Mouse (Mus musculus): ENCODE measurements at regions not wholly inside any gene's neighbourhood (a gene's known extent, or its start where the extent isn't known, plus 50 kb on each side); places are given as distances from the start of the nearest gene placed in this dataset.

GRCm38 (mm10) chr8:88972993-88973690 is 70.8 kb downstream of the Sall1 start:
- Histone ChIP-seq H3K27me3 (replicated peaks) (peaks cover 21% of the 10 kb centered on the region; the same call in 1 of the 2 replicates), H3K9ac (no peak overlapping the region), H3K9me3 (replicated peaks) (no peaks in the 10 kb centered on the region), H3K4me1 (replicated peaks) (0 out of 2 replicates have a peak, but pooled peaks cover 7% of the 10 kb centered on the region), H3K4me2 (no peak overlapping the region), H3K27ac (ENCODE audit: poor library complexity, severe bottlenecking) (no peak overlapping the region), H3K4me3 (no peak overlapping the region), H3K36me3 (no peaks in the 10 kb centered on the region)
- no peak for ATAC-seq (ENCODE audit: insufficient number of reproducible peaks, low FRiP score)
- WGBS = 64% methylated on average over 15 of the region's 15 CpGs

GRCm38 (mm10) chr8:88958843-88959242 is 85.1 kb downstream of the Sall1 start:
- Histone ChIP-seq H3K9ac (no peak overlapping the region), H3K4me3 (no peak overlapping the region), H3K27ac (ENCODE audit: poor library complexity, severe bottlenecking) (no peak overlapping the region), H3K4me2 (no peak overlapping the region), H3K9me3 (replicated peaks) (peaks cover 12% of the 10 kb centered on the region), H3K36me3 (no peaks in the 10 kb centered on the region), H3K4me1 (replicated peaks) (no peaks in the 10 kb centered on the region), H3K27me3 (replicated peaks) (no peaks in the 10 kb centered on the region)
- no peak for ATAC-seq (ENCODE audit: insufficient number of reproducible peaks, low FRiP score)

- ATAC-seq (ENCODE audit: insufficient number of reproducible peaks, low FRiP score) = no peak
- no peak overlapping the region for H3K9ac ChIP-seq
Observed at GRCm38 (mm10) chr8:88953178-88953577, 90.8 kb downstream of the Sall1 start.

GRCm38 (mm10) chr8:88951829-88952155 is 92.2 kb downstream of the Sall1 start:
- Histone ChIP-seq H3K36me3 (no peaks in the 10 kb centered on the region), H3K4me2 (no peak overlapping the region), H3K27me3 (replicated peaks) (no peaks in the 10 kb centered on the region), H3K27ac (ENCODE audit: poor library complexity, severe bottlenecking) (no peak overlapping the region), H3K9me3 (replicated peaks) (peaks cover 5% of the 10 kb centered on the region), H3K4me3 (no peak overlapping the region), H3K9ac (no peak overlapping the region), H3K4me1 (replicated peaks) (peaks cover 7% of the 10 kb centered on the region)
- ATAC-seq (ENCODE audit: insufficient number of reproducible peaks, low FRiP score) = no peak
- 90% methylated on average over 7 of the region's 7 CpGs for WGBS

More at GRCm38 (mm10) chr8:88953178-88953577, 90.8 kb downstream of the Sall1 start:
- H3K36me3 ChIP-seq = no peaks in the 10 kb centered on the region
- no peak overlapping the region for H3K27ac ChIP-seq (ENCODE audit: poor library complexity, severe bottlenecking)
- H3K27me3 ChIP-seq (replicated peaks) = no peaks in the 10 kb centered on the region
- H3K4me1 ChIP-seq (replicated peaks) = peaks cover 5% of the 10 kb centered on the region
- no peak overlapping the region for H3K4me3 ChIP-seq
- no peak overlapping the region for H3K4me2 ChIP-seq
- peaks cover 16% of the 10 kb centered on the region for H3K9me3 ChIP-seq (replicated peaks)
- 59% methylated on average over 2 of the region's 2 CpGs for WGBS

DNA sequence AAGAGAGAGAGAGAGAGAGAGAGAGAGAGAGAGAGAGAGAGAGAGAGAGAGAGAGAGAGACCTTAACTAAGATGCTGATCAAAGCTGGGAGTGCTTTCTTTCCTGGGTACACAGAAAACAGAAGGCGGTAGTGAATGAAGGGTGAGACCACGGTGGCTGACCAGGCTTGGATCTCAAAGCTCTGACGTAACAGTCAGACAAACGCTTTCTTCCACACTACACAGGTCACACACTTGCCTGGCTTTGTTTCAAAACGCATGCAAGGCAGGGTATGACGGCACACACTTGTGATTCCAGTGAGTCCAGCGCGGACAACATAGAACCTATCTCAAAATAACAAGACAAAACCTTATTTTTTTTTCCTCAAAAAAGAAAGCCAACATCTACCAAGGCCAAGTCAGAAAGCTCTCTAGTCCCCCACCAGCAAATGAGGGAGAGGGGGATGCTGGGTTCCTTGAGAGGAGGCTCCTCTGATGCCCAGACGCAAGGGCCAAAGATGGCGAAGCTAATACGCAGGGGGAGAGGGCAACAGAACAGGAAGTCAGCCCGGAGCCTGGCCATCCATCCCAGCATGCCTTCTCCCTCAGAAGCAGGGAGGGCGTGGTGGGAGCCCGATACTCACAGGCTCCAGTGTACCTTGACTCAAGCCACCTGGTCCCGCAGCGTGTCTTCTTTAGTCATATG is 92.7 kb downstream of the Sall1 start:
- Histone ChIP-seq H3K4me1 (replicated peaks) (peaks cover 7% of the 10 kb centered on the region), H3K4me3 (no peak overlapping the region), H3K9ac (no peak overlapping the region), H3K27me3 (replicated peaks) (no peaks in the 10 kb centered on the region), H3K36me3 (no peaks in the 10 kb centered on the region), H3K27ac (ENCODE audit: poor library complexity, severe bottlenecking) (no peak overlapping the region), H3K4me2 (no peak overlapping the region), H3K9me3 (replicated peaks) (0 out of 2 replicates have a peak, but pooled peaks cover 4% of the 10 kb centered on the region)
- WGBS = 83% methylated on average over 16 of the region's 16 CpGs
- no peak for ATAC-seq (ENCODE audit: insufficient number of reproducible peaks, low FRiP score)

DNA sequence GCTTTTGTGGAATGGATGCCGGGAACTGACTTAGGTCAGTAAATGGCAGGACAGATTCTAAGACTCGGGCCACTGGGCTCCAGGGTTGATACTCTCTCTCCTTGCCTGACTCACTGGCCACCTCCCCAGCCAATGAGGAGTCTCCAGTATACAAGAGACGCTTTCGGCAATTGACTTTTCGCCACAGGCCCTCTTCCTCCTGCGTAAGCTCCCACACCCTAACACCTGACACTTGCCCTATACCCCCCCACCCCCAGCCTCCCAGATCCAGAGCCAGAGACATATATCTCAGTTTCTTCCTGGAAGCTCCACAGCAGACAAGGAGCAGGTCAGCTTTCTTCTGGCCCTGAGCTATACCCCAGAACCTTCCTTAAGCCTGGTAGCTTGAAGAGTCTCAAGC is 94.0 kb downstream of the Sall1 start:
- Histone ChIP-seq H3K4me2 (no peak overlapping the region), H3K9me3 (replicated peaks) (0 out of 2 replicates have a peak, but pooled peaks cover 4% of the 10 kb centered on the region), H3K27ac (ENCODE audit: poor library complexity, severe bottlenecking) (no peak overlapping the region), H3K9ac (no peak overlapping the region), H3K4me3 (no peak overlapping the region), H3K4me1 (replicated peaks) (peaks cover 7% of the 10 kb centered on the region), H3K36me3 (no peaks in the 10 kb centered on the region), H3K27me3 (replicated peaks) (no peaks in the 10 kb centered on the region)
- 93% methylated on average over 6 of the region's 6 CpGs for WGBS
- ATAC-seq (ENCODE audit: insufficient number of reproducible peaks, low FRiP score) = no peak

- Histone ChIP-seq H3K4me2 (no peak overlapping the region), H3K9ac (no peak overlapping the region), H3K9me3 (replicated peaks) (0 out of 2 replicates have a peak, but pooled peaks cover 4% of the 10 kb centered on the region), H3K4me3 (no peak overlapping the region), H3K4me1 (replicated peaks) (peaks cover 7% of the 10 kb centered on the region), H3K27me3 (replicated peaks) (no peaks in the 10 kb centered on the region), H3K36me3 (no peaks in the 10 kb centered on the region), H3K27ac (ENCODE audit: poor library complexity, severe bottlenecking) (no peak overlapping the region)
- no peak for ATAC-seq (ENCODE audit: insufficient number of reproducible peaks, low FRiP score)
- WGBS = 74% methylated on average over 16 of the region's 16 CpGs
Observed at GRCm38 (mm10) chr8:88948981-88949380, 95.0 kb downstream of the Sall1 start.

DNA sequence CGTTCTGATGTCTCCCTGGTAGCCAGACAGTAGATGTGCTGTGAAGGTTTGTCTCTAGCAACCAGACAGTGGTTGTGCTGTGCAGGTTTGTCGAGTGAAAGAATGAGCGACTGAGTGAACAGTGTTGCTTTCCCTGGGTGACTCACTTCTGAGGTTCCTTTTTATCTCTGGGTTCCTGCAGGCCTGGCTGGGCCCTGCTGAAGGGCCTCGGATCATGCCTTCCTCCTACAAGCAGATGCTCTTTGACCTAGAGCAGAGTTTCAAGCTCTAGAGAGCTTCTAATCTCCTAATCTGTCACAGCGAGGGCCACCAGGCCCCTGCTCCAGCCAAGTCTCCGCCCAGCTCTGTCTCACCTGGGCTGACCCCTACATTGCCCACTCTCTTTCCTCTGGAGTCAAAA is 95.6 kb downstream of the Sall1 start:
- no peak overlapping the region for H3K4me2 ChIP-seq
- peaks cover 5% of the 10 kb centered on the region; the same call in 1 of the 2 replicates for H3K9me3 ChIP-seq (replicated peaks)
- H3K4me3 ChIP-seq = no peak overlapping the region
- ATAC-seq (ENCODE audit: insufficient number of reproducible peaks, low FRiP score) = no peak
- no peak overlapping the region for H3K27ac ChIP-seq (ENCODE audit: poor library complexity, severe bottlenecking)
- H3K4me1 ChIP-seq (replicated peaks) = peaks cover 7% of the 10 kb centered on the region
- 42% methylated on average over 6 of the region's 6 CpGs for WGBS
- H3K27me3 ChIP-seq (replicated peaks) = no peaks in the 10 kb centered on the region
- no peaks in the 10 kb centered on the region for H3K36me3 ChIP-seq
- no peak overlapping the region for H3K9ac ChIP-seq

DNA sequence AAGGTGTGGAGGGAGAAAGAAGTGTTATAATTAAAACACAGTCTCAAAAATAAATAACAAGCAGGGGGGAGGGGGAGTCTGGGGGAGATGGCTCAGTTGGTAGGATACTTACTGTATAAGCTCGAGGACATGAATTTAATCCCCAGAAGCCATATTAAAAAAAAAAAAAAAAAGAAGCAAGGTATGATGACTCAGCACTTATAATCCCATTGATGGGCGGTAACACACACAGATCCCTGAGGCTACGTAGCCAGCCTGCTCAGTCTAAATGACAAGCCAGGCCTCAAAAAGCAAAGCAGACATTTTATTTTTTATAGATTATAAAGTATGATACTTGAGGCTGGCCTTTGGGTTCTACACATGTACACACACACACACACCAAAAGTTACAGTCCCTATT is 96.6 kb downstream of the Sall1 start:
- no peak overlapping the region for H3K27ac ChIP-seq (ENCODE audit: poor library complexity, severe bottlenecking)
- peaks cover 7% of the 10 kb centered on the region; the same call in 1 of the 2 replicates for H3K9me3 ChIP-seq (replicated peaks)
- H3K4me2 ChIP-seq = no peak overlapping the region
- WGBS = 79% methylated on average over 3 of the region's 3 CpGs
- H3K36me3 ChIP-seq = no peaks in the 10 kb centered on the region
- H3K4me1 ChIP-seq (replicated peaks) = peaks cover 7% of the 10 kb centered on the region
- no peak overlapping the region for H3K9ac ChIP-seq
- H3K27me3 ChIP-seq (replicated peaks) = no peaks in the 10 kb centered on the region
- ATAC-seq (ENCODE audit: insufficient number of reproducible peaks, low FRiP score) = no peak
- no peak overlapping the region for H3K4me3 ChIP-seq

- 55% methylated on average over 8 of the region's 8 CpGs for WGBS
Observed at GRCm38 (mm10) chr8:88945656-88946055, 98.3 kb downstream of the Sall1 start.

DNA sequence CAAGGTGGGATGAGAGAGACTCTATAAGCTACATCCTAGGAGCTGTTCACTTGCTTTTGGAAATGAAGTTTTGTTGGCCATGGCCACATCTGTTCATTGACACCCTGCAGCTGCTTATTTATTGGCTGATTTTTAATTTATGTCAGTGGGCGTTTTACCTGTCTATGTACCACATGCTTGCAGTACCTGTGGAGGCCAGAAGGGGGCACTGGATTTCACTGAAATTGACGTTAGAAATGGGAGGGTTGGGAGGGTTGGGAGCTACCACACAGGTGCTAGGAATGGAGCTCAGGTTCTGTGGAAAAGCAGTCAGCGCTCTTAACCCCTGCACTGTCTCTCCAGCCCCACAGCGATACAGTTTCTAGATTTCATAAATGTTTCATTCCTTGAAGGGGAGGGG is 99.9 kb downstream of the Sall1 start:
- Histone ChIP-seq H3K27me3 (replicated peaks) (0 out of 2 replicates have a peak, but pooled peaks cover 2% of the 10 kb centered on the region), H3K9me3 (replicated peaks) (peaks cover 3% of the 10 kb centered on the region; the same call in 1 of the 2 replicates), H3K27ac (ENCODE audit: poor library complexity, severe bottlenecking) (no peak overlapping the region), H3K4me3 (no peak overlapping the region), H3K4me1 (replicated peaks) (peaks cover 7% of the 10 kb centered on the region), H3K9ac (no peak overlapping the region), H3K36me3 (no peaks in the 10 kb centered on the region), H3K4me2 (no peak overlapping the region)
- ATAC-seq (ENCODE audit: insufficient number of reproducible peaks, low FRiP score) = no peak
- 58% methylated on average over 4 of the region's 4 CpGs for WGBS

More at GRCm38 (mm10) chr8:88945656-88946055, 98.3 kb downstream of the Sall1 start:
- no peak for ATAC-seq (ENCODE audit: insufficient number of reproducible peaks, low FRiP score)
- Histone ChIP-seq H3K4me2 (no peak overlapping the region), H3K27me3 (replicated peaks) (0 out of 2 replicates have a peak, but pooled peaks cover 2% of the 10 kb centered on the region), H3K9ac (no peak overlapping the region), H3K36me3 (no peaks in the 10 kb centered on the region), H3K4me1 (replicated peaks) (peaks cover 7% of the 10 kb centered on the region), H3K4me3 (no peak overlapping the region), H3K27ac (ENCODE audit: poor library complexity, severe bottlenecking) (no peak overlapping the region), H3K9me3 (replicated peaks) (peaks cover 7% of the 10 kb centered on the region; the same call in 1 of the 2 replicates)
